Mouse (Mus musculus): ENCODE results near the gene Tsg101. TPM values are rescaled to one million over a fixed set of nuclear protein-coding genes. Genes with fewer than 3 reads are reported as not detected.

Gene Tsg101
- 161 and 164 TPM in 2 replicates for polyA plus RNA-seq (2015; fragmentation: Nextera tagmentation; extraction: Ambion mirVana)

- peaks cover 22% of the 10 kb centered on the region for H3K4me1 ChIP-seq (ENCODE audit: control insufficient read depth, insufficient read depth, low read length)
- H3K9ac ChIP-seq (ENCODE audit: low read length): peak within 1 kb of the TSS; percentile 98
- peaks cover 3% of the 10 kb centered on the region; the same call in 1 of the 2 replicates for H3K36me3 ChIP-seq (ENCODE audit: control insufficient read depth, insufficient read depth)
- H3K9me3 ChIP-seq (replicated peaks; ENCODE audit: control insufficient read depth, low read length): no peaks in the 10 kb centered on the region
- peak within 1 kb of the TSS; percentile 98 for H3K27ac ChIP-seq (ENCODE audit: low read length)
- under 1% methylated on average over 75 of the region's 75 CpGs for WGBS
- peak; percentile 91 for ATAC-seq (replicated peaks; ENCODE audit: extremely low read depth, insufficient read depth, low FRiP score)
- H3K4me3 ChIP-seq (ENCODE audit: low read length): peak within 1 kb of the TSS; percentile 96
- peak within 1 kb of the TSS; percentile 92 for H3K4me2 ChIP-seq (ENCODE audit: low read depth, low read length)
- H3K27me3 ChIP-seq (ENCODE audit: control insufficient read depth, insufficient read depth, low read length): no peaks in the 10 kb centered on the region
Observed at GRCm38 (mm10) chr7:46919551-46920176, at the start of gene Tsg101. Gene Tsg101, minus strand, starts transcription at chr7:46919969.

GRCm38 (mm10) chr7:46964070-46964469 is 44.3 kb upstream of the Tsg101 start:
- no peaks in the 10 kb centered on the region for H3K27me3 ChIP-seq (ENCODE audit: control insufficient read depth, insufficient read depth, low read length)
- no peak for ATAC-seq (replicated peaks; ENCODE audit: extremely low read depth, insufficient read depth, low FRiP score)
- no peak overlapping the region for H3K4me2 ChIP-seq (ENCODE audit: low read depth, low read length)
- WGBS: 79% methylated on average over 7 of the region's 7 CpGs
- no peak overlapping the region for H3K9ac ChIP-seq (ENCODE audit: low read length)
- no peaks in the 10 kb centered on the region for H3K36me3 ChIP-seq (ENCODE audit: control insufficient read depth, insufficient read depth)
- H3K27ac ChIP-seq (ENCODE audit: low read length): no peak overlapping the region
- no peak overlapping the region for H3K4me3 ChIP-seq (ENCODE audit: low read length)
- no peaks in the 10 kb centered on the region for H3K9me3 ChIP-seq (replicated peaks; ENCODE audit: control insufficient read depth, low read length)
- H3K4me1 ChIP-seq (ENCODE audit: control insufficient read depth, insufficient read depth, low read length): peaks cover 19% of the 10 kb centered on the region

GRCm38 (mm10) chr7:46962806-46963618 is 43.2 kb upstream of the Tsg101 start:
- no peaks in the 10 kb centered on the region for H3K9me3 ChIP-seq (replicated peaks; ENCODE audit: control insufficient read depth, low read length)
- no peaks in the 10 kb centered on the region for H3K27me3 ChIP-seq (ENCODE audit: control insufficient read depth, insufficient read depth, low read length)
- H3K4me2 ChIP-seq (ENCODE audit: low read depth, low read length): peak overlapping the region; percentile 54
- H3K36me3 ChIP-seq (ENCODE audit: control insufficient read depth, insufficient read depth): no peaks in the 10 kb centered on the region
- peak overlapping the region; percentile 10 for H3K4me3 ChIP-seq (ENCODE audit: low read length)
- H3K27ac ChIP-seq (ENCODE audit: low read length): peak overlapping the region; percentile 86
- H3K4me1 ChIP-seq (ENCODE audit: control insufficient read depth, insufficient read depth, low read length): peaks cover 19% of the 10 kb centered on the region
- peak overlapping the region; percentile 49 for H3K9ac ChIP-seq (ENCODE audit: low read length)
- 0% methylated on average over 9 of the region's 9 CpGs for WGBS
- ATAC-seq (replicated peaks; ENCODE audit: extremely low read depth, insufficient read depth, low FRiP score): peak; percentile 62

- H3K36me3 ChIP-seq (ENCODE audit: control insufficient read depth, insufficient read depth): no peaks in the 10 kb centered on the region
- H3K27ac ChIP-seq (ENCODE audit: low read length): peak overlapping the region; percentile 86
- H3K9me3 ChIP-seq (replicated peaks; ENCODE audit: control insufficient read depth, low read length): no peaks in the 10 kb centered on the region
- no peak for ATAC-seq (replicated peaks; ENCODE audit: extremely low read depth, insufficient read depth, low FRiP score)
- no peak overlapping the region for H3K9ac ChIP-seq (ENCODE audit: low read length)
- no peaks in the 10 kb centered on the region for H3K27me3 ChIP-seq (ENCODE audit: control insufficient read depth, insufficient read depth, low read length)
- no peak overlapping the region for H3K4me2 ChIP-seq (ENCODE audit: low read depth, low read length)
- no peak overlapping the region for H3K4me3 ChIP-seq (ENCODE audit: low read length)
- H3K4me1 ChIP-seq (ENCODE audit: control insufficient read depth, insufficient read depth, low read length): peaks cover 24% of the 10 kb centered on the region
Observed at GRCm38 (mm10) chr7:46962132-46962531, 42.4 kb upstream of the Tsg101 start.

GRCm38 (mm10) chr7:46960991-46961390 is 41.2 kb upstream of the Tsg101 start:
- no peak overlapping the region for H3K27ac ChIP-seq (ENCODE audit: low read length)
- no peaks in the 10 kb centered on the region for H3K27me3 ChIP-seq (ENCODE audit: control insufficient read depth, insufficient read depth, low read length)
- no peak overlapping the region for H3K4me2 ChIP-seq (ENCODE audit: low read depth, low read length)
- no peak for ATAC-seq (replicated peaks; ENCODE audit: extremely low read depth, insufficient read depth, low FRiP score)
- no peaks in the 10 kb centered on the region for H3K9me3 ChIP-seq (replicated peaks; ENCODE audit: control insufficient read depth, low read length)
- peaks cover 24% of the 10 kb centered on the region for H3K4me1 ChIP-seq (ENCODE audit: control insufficient read depth, insufficient read depth, low read length)
- H3K4me3 ChIP-seq (ENCODE audit: low read length): no peak overlapping the region
- no peaks in the 10 kb centered on the region for H3K36me3 ChIP-seq (ENCODE audit: control insufficient read depth, insufficient read depth)
- no peak overlapping the region for H3K9ac ChIP-seq (ENCODE audit: low read length)
- 34% methylated on average over 3 of the region's 3 CpGs for WGBS

GRCm38 (mm10) chr7:46958853-46959252 is 39.1 kb upstream of the Tsg101 start:
- Histone ChIP-seq H3K9me3 (replicated peaks; ENCODE audit: control insufficient read depth, low read length) (no peaks in the 10 kb centered on the region), H3K27ac (ENCODE audit: low read length) (no peak overlapping the region), H3K4me3 (ENCODE audit: low read length) (peak overlapping the region; percentile 71), H3K27me3 (ENCODE audit: control insufficient read depth, insufficient read depth, low read length) (no peaks in the 10 kb centered on the region), H3K4me2 (ENCODE audit: low read depth, low read length) (peak overlapping the region; percentile 74), H3K9ac (ENCODE audit: low read length) (peak overlapping the region; percentile 79), H3K36me3 (ENCODE audit: control insufficient read depth, insufficient read depth) (peaks cover 10% of the 10 kb centered on the region; the same call in 1 of the 2 replicates), H3K4me1 (ENCODE audit: control insufficient read depth, insufficient read depth, low read length) (peaks cover 24% of the 10 kb centered on the region)
- ATAC-seq (replicated peaks; ENCODE audit: extremely low read depth, insufficient read depth, low FRiP score): no peak
- WGBS: 17% methylated on average over 9 of the region's 9 CpGs

GRCm38 (mm10) chr7:46957831-46958691 is 38.3 kb upstream of the Tsg101 start, which contains the start of gene Uevld:
Gene Uevld, minus strand, starts transcription at chr7:46958527.
- peak within 1 kb of the TSS; percentile 29 for H3K27ac ChIP-seq (ENCODE audit: low read length)

GRCm38 (mm10) chr7:46935847-46936246 is 16.1 kb upstream of the Tsg101 start:
- H3K27ac ChIP-seq (ENCODE audit: low read length): no peak overlapping the region
- no peak overlapping the region for H3K4me2 ChIP-seq (ENCODE audit: low read depth, low read length)
- H3K4me3 ChIP-seq (ENCODE audit: low read length): no peak overlapping the region
- H3K4me1 ChIP-seq (ENCODE audit: control insufficient read depth, insufficient read depth, low read length): peaks cover 2% of the 10 kb centered on the region; the same call in 1 of the 2 replicates
- 56% methylated on average over 4 of the region's 4 CpGs for WGBS
- no peak for ATAC-seq (replicated peaks; ENCODE audit: extremely low read depth, insufficient read depth, low FRiP score)
- H3K36me3 ChIP-seq (ENCODE audit: control insufficient read depth, insufficient read depth): peaks cover 22% of the 10 kb centered on the region
- no peaks in the 10 kb centered on the region for H3K27me3 ChIP-seq (ENCODE audit: control insufficient read depth, insufficient read depth, low read length)
- no peak overlapping the region for H3K9ac ChIP-seq (ENCODE audit: low read length)
- H3K9me3 ChIP-seq (replicated peaks; ENCODE audit: control insufficient read depth, low read length): no peaks in the 10 kb centered on the region

More at GRCm38 (mm10) chr7:46957831-46958691, 38.3 kb upstream of the Tsg101 start, which contains the start of gene Uevld:
- no peaks in the 10 kb centered on the region for H3K27me3 ChIP-seq (ENCODE audit: control insufficient read depth, insufficient read depth, low read length)
- H3K9me3 ChIP-seq (replicated peaks; ENCODE audit: control insufficient read depth, low read length): no peaks in the 10 kb centered on the region
- peak within 1 kb of the TSS; percentile 74 for H3K4me2 ChIP-seq (ENCODE audit: low read depth, low read length)
- peak within 1 kb of the TSS; percentile 79 for H3K9ac ChIP-seq (ENCODE audit: low read length)
- peaks cover 13% of the 10 kb centered on the region; the same call in 1 of the 2 replicates for H3K36me3 ChIP-seq (ENCODE audit: control insufficient read depth, insufficient read depth)
- H3K4me3 ChIP-seq (ENCODE audit: low read length): peak within 1 kb of the TSS; percentile 71
- under 1% methylated on average over 46 of the region's 51 CpGs for WGBS
- ATAC-seq (replicated peaks; ENCODE audit: extremely low read depth, insufficient read depth, low FRiP score): peak; percentile 87
- H3K4me1 ChIP-seq (ENCODE audit: control insufficient read depth, insufficient read depth, low read length): peaks cover 18% of the 10 kb centered on the region

Data from heart, embryonic 16.5 days (tissue).